Mouse (Mus musculus) MEL (cell line): ENCODE results near the gene Stmnd1.

Experiments
- HCFC1 ChIP-seq: IDR thresholded peaks from 2 replicates; pipeline ENCODE4 v1.6.1; 2012; ENCODE audit warnings: low read depth, mild to moderate bottlenecking, inconsistent platforms, low read length, improper control_type of control experiment, moderate library complexity
- USF2 ChIP-seq, 2 experiments: IDR thresholded peaks; 2 replicates each; pipeline ENCODE4 v1.6.1; 2011 to 2012; ENCODE audit warnings: improper control_type of control experiment in 2 of 2, low read length in 2 of 2, borderline replicate concordance in 1 of 2, inconsistent platforms in 1 of 2, low read depth in 1 of 2, mild to moderate bottlenecking in 1 of 2; ENCODE audit not compliant: insufficient read depth in 1 of 2

- no peak for TF ChIP-seq HCFC1
- no peak for TF ChIP-seq USF2 (IDR thresholded peaks at IDR 0.05; ENCODE audit: borderline replicate concordance in 1 of 2, insufficient read depth in 1 of 2, low read depth in 1 of 2, low read length in 2 of 2)
Measured at GRCm38 (mm10) chr13:46343226-46343625, 69.7 kb downstream of the Stmnd1 start.
